Mouse (Mus musculus): ENCODE results near the gene Rsbn1l.
"Not testable (repeated sequence)": the region's sequence is repeated elsewhere in the genome, so short reads cannot be mapped to it uniquely, and the experiment has no call there.

Gene Rsbn1l

GRCm38 (mm10) chr5:20950093-20950492 lies 6.1 kb downstream of the Rsbn1l start:
- DNase-seq = peak; percentile 20

DNA sequence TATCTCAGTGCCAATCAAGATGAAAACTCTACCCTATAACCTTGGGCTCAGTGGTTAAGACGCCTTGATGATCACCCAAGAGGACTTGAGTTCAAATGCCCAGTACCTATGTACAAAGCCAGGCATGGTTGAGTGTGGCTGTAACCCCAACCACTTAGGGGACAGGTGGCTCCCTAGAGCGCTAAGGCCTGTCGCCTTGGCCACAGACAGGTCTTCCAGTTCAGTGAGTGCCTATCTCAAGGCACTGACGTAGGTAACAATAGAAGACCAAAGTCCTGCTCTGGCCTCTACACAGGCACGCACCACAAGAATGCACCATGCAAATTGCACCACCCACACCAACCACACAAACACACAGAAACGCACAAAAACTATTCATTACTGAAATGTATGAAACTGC lies 9.3 kb downstream of the Rsbn1l start:
- no peak for DNase-seq

GRCm38 (mm10) chr5:20944961-20945748 lies 11.0 kb downstream of the Rsbn1l start:
- peak; percentile 33 for DNase-seq

- not testable (repeated sequence) for DNase-seq
These were observed 12.4 kb downstream of the Rsbn1l start for GRCm38 (mm10) chr5:20943791-20944190.

- no peak for DNase-seq
These were observed 13.7 kb downstream of the Rsbn1l start for GRCm38 (mm10) chr5:20942523-20942922.

GRCm38 (mm10) chr5:20941205-20941604 lies 15.0 kb downstream of the Rsbn1l start:
- DNase-seq = peak; percentile 33

DNA sequence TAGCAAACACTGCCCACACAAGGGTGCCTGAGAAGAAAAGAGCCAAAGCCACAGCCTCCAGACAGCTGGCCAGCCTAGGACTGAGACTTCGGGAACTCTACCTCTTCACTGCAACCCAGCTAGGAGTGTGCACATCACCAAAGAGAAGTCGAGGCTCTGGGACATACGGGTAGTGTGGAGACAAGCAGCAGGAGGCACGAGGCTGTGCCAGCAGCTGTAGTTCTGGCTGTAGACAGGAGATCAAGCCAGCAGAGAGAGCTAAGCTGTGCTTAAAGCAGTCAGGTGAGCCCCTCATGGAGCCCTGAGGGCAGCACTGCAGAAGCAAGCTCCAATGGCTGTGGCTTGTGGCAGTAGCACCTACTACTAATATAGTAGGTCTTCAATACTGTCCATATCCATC lies 15.5 kb downstream of the Rsbn1l start:
- DNase-seq = no peak

GRCm38 (mm10) chr5:20940040-20940571 lies 16.1 kb downstream of the Rsbn1l start:
- DNase-seq = no peak

GRCm38 (mm10) chr5:20938523-20938922 lies 17.7 kb downstream of the Rsbn1l start:
- no peak for DNase-seq

- DNase-seq = no peak
These were observed 20.3 kb downstream of the Rsbn1l start for GRCm38 (mm10) chr5:20935934-20936333.

DNA sequence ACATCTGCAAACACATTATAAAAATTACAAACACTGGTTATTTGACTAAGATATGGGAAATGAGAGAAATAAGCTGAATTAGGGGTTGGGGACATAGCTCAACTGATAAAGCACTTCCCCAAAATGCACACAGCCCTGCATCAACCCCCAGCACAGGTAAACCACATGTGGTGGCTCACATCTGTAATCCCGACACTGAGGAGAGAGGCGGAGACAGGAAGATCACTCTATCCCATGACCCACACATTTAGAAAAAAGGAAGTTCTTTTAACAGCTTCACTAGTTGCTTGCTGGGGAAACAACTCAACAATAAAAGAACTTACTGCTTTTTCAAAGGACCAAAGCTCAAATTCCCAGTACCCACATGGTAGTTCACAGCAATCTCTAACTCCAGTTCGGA lies 23.6 kb downstream of the Rsbn1l start:
- DNase-seq = no peak

- DNase-seq = no peak
These were observed 24.9 kb downstream of the Rsbn1l start for GRCm38 (mm10) chr5:20931300-20931699.

DNA sequence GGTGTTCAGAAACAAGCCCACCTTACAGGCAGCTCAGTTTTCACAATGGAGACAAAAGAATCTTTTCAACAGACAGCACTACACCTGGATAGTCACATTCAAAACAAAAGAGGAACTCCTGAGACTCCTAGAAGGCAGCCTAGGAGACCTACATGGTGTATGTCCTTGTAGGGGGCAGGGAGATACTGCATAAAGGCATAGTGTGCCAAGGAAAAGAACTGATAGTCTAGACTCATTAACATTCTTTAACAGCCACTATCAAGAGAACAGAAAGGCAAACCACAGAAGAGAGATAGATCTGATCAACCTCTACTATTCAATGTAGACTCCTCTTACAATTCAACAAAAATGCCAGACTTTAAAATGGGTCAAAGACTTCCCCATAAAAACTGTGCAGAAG lies 25.8 kb downstream of the Rsbn1l start:
- no peak for DNase-seq

- no peak for DNase-seq
These were observed 26.5 kb downstream of the Rsbn1l start for GRCm38 (mm10) chr5:20929669-20930151.

- DNase-seq = no peak
These were observed 30.7 kb downstream of the Rsbn1l start for GRCm38 (mm10) chr5:20925451-20925850.

DNA sequence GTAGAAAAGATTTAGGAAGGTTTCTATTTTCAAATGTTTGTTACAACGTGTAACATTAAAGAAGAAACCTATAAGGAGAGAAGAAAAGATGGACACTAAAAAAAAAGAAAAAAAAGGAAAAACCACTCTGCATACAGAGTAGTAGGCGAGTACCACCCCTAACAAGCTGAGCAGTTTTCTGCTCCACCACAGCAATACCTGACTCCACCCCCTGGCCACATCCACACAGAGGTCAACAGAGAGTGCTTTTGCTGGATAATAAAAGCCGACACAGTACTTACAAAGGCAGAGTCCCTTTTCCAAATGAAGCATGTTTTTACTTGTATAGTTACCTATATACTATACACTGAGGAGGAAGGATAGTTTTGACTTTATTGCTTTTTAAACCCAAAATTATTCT lies 31.6 kb downstream of the Rsbn1l start:
- DNase-seq = no peak

GRCm38 (mm10) chr5:20919566-20919965 lies 36.6 kb downstream of the Rsbn1l start:
- no peak for DNase-seq

- DNase-seq = peak; percentile 49
These were observed 37.2 kb downstream of the Rsbn1l start for GRCm38 (mm10) chr5:20918967-20919366.

DNA sequence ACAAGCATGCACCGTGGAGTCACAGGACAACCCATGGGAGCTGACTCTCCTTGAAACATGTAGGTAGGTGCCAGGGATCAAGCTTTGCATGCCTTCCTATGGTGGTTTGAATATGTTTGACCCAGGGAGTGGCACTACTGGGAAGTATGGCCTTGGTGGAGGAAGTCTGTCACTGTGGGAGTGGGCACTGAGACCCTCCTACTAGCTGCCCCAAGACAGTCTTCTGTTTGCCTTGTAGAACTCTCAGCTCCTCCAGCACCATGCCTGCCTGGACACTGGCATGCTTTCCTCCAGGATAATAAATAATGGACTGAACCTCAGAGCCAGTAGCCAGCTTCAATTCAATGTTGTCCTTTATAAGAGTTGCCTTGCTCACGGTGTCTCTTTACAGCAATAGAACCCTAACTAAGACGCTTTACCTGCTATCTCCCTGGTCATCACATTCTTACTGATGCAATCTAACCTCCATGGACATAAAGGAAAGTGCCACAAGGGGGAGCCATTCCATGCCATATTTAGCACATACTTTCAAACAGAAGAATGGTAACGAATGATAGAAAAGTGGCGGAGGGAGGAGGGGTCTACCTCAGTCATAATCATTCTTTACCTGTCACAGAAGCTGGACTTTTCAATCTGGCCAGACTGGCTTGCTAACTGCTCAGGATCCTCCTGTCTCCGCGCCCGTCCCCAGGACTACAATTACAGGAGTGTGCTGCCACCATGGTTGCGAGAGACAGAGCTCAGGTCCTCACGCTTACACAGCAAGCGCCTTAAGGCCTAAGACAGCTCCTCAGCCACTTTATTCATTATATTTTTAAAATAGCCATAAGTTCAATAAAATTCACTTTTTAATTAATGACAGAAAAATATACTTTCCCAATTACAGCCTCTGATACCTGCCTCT lies 42.6 kb downstream of the Rsbn1l start:
- peak; percentile 85 for DNase-seq

- no peak for DNase-seq
These were observed 44.5 kb downstream of the Rsbn1l start for GRCm38 (mm10) chr5:20911741-20912140.

DNA sequence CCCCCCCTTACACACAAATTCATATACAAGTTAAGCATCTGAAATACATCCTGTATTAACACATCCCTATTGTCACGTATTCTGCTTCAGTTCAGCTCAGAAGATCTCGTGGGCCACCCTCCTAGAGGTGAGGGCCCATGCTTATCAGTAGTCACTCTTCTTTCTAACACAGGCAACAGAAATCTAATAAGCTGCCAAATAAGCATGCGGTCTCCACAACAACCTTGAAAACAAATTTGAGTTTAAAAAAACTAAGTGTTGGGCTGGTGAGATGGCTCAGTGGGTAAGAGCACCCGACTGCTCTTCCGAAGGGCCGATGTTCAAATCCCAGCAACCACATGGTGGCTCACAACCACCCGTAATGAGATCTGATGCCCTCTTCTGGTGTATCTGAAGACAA lies 50.0 kb downstream of the Rsbn1l start:
- DNase-seq = no peak

DNA sequence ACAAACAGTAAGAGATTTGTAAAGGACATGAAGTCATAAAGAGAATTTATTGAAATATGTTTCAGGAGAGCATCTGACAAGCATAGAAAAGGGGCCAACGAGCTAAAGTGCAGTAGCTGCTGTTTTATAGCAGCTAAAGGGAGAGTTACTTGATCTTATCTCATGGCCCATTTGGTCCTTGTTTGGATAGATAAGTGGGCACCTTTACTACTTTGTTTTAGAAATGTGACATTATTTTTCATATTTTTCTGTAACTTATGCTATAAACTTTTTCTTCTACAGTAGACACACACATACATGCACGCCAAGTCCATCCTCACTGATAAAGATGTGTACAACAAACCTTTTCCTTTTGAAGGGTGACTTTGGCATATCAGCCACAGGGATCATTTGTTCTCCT lies 50.8 kb downstream of the Rsbn1l start:
- no peak for DNase-seq

DNA sequence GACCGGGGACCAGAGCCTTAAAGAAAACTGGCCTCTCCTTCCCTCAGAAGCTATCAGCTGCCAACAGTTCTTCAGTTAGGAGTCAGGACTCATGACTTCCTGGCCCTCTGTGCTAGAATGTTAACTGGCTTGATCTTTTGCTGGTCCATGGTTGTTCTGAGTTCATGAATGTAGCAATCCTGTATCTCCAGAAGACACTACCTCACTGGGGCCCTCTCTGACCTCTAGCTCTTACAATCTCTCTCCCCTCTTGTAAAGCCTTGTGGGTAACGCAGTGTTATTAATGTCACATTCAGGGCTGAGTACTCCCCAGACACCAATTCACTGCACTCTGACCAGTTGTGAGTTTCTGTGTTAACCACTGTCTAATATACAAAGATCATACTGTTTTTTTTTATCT lies 51.6 kb downstream of the Rsbn1l start:
- DNase-seq = no peak

Measured in kidney, adult 9 months (tissue).